Mouse (Mus musculus): ENCODE results near the gene Rpa2.
"Not testable (repeated sequence)": the region's sequence is repeated elsewhere in the genome, so short reads cannot be mapped to it uniquely, and the experiment has no call there.

Rpa2 gene

DNA sequence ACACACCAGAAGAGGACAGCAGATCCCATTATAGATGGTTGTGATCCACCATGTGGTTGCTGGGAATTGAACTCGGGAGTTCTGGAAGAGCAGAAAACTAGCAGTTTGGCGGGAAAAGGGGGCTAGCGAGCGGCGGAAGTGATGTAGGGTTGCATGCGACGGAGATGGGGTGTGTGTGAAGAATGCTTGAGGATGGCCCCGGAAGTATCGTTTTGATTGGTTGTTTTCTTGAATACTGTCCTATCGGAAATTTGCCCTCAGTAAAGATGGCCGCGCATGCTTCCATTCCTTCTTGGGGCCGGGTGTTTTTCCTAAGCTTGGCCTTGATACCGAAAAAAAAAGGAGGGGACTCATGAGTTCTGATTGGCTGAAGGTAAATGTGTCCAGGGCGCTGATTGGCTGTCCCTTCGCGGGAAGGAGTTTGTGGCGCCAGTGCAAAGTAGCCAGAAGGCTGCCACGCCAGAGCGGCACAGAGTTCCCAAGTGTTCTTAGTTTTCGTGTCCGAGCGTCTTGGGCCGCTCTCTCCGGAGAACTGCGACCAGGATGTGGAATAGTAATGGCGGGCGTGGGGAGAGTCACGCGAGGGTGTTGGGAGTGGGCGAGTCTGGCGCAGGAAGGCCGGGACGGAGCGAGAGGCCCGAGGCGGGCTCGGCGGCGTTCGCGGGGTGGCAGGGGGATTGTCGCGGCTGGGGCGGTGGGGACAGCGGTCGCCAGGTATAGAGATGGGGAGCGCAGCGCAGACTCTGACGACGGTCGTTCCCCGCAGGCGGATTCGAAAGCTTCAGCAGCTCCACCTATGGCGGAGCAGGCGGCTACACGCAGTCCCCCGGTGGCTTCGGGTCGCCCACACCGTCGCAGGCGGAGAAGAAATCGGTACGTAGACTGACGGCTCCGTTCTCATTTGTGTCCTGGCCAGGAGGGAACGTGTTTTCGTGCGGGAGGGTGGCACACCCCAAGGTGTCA, at the start of gene Rpa2:
Gene Rpa2, plus strand, starts transcription at position 419 of the 963 bp plus-strand sequence.
- in situ Hi-C loops (cut with MseI, MboI), result no loop called here

DNA sequence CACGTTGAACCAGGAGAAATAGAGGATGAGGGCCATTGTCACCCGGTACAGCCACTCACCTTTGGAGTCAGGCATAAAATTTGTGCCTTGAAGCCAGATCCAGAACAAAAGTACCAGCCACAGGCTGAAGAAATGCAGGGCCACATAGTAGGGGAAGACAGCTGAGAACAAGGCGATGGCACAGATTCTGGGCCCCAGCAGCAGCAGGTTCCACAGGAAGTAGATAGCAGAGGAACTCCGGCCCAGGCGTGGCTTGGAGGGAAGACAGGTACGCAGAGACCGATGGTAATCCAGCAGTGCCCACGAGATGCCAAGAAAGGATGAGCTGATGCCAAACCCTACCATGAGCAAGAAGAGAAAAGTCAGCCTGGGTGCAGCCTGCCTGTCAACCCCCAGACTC, 39.9 kb upstream of the Rpa2 start:
- in situ Hi-C loops (cut with MseI, MboI), result no loop called here

- in situ Hi-C loops (cut with MseI, MboI), result no loop called here
Measured at GRCm38 (mm10) chr4:132731616-132732015, 36.5 kb upstream of the Rpa2 start.

DNA sequence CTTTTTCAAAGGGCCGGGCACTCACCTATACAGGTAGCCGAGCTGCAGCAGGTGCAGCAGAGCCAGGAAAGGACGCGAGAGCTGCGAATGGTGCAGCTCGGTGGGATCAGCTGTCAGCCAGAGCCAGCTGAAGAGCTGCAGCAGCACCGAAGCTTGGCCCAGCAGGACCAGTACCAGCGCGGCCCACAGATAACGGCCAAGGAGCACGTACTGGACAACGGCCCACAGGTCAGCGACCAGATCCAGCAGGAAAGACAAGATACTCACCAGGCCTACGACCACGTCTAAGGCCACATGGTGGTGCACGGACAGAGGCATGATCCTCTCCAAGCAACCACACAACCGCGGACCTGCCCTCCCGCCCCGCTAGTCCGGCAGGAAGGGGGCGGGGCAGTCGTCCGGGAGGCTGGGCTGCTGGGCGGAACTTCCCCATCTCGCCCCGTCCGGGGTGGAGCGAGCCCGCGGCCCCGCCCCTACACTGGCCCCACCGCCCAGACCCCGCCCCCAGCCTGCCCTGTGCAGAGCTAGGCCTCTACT, 35.9 kb upstream of the Rpa2 start, which contains the start of gene Xkr8:
Gene Xkr8, minus strand, starts transcription at position 399 of the 537 bp plus-strand sequence.
- in situ Hi-C loops (cut with MseI, MboI), result no loop called here

DNA sequence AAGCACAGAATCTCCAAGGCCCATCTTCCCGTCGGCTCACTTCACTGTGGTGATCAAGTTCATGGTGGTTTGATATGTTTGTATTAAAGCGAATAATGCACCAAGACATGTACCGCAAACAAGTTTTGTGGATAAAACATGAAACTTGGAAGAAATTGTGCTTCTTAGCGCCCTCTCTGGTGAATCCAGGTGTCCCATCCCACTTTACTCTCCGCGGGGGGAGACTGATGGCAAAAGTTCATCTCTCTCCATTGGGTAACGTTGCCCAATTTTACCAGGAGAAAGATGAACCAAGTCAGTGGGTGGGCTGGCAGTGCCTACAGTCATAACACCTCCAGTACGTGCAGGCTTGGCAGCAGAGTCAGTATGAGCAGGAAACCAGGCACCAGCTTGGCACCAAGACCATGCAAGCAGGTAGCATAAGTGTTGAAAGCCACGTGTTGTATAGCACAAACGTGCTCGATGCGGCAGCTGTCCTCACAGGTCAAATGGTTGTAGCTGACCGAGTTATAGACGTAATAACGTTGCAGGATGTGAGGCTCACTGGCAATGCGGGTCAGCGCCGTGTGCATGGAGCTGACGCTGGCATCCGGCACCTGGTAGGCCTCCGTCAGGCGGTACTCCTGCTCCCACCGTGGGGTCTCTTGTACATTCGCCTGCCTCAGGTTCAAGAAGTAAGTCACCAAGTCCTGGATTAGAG, 34.9 kb upstream of the Rpa2 start:
- in situ Hi-C loops (cut with MseI, MboI), result no loop called here

- in situ Hi-C loops (cut with MseI, MboI), result no loop called here
Measured at GRCm38 (mm10) chr4:132734766-132735165, 33.4 kb upstream of the Rpa2 start.

DNA sequence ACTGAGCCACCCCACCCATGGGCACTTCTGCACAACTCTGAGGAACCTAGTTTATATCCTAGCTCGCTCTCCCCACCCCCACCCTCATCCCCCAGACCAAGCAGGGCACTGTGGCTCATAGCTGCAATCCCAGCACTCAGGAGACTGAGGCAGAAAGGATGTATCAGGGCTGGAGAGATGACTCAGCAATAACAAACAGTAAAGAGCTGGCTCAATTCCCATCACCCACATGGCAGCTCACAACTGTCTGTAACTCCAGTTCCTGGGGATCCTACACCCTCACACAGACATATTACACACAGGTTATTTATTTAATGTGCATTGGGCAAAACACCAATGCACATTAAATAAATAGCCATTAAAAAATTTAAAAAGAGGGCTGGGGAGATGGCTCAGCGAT, 32.7 kb upstream of the Rpa2 start:
- in situ Hi-C loops (cut with MseI, MboI), result no loop called here

GRCm38 (mm10) chr4:132735894-132736293, 32.2 kb upstream of the Rpa2 start:
- in situ Hi-C loops (cut with MseI, MboI), result no loop called here

GRCm38 (mm10) chr4:132737154-132737553, 31.0 kb upstream of the Rpa2 start:
- in situ Hi-C loops (cut with MseI, MboI), result not testable (repeated sequence)

GRCm38 (mm10) chr4:132741491-132741890, 26.6 kb upstream of the Rpa2 start:
- in situ Hi-C loops (cut with MseI, MboI), result no loop called here

DNA sequence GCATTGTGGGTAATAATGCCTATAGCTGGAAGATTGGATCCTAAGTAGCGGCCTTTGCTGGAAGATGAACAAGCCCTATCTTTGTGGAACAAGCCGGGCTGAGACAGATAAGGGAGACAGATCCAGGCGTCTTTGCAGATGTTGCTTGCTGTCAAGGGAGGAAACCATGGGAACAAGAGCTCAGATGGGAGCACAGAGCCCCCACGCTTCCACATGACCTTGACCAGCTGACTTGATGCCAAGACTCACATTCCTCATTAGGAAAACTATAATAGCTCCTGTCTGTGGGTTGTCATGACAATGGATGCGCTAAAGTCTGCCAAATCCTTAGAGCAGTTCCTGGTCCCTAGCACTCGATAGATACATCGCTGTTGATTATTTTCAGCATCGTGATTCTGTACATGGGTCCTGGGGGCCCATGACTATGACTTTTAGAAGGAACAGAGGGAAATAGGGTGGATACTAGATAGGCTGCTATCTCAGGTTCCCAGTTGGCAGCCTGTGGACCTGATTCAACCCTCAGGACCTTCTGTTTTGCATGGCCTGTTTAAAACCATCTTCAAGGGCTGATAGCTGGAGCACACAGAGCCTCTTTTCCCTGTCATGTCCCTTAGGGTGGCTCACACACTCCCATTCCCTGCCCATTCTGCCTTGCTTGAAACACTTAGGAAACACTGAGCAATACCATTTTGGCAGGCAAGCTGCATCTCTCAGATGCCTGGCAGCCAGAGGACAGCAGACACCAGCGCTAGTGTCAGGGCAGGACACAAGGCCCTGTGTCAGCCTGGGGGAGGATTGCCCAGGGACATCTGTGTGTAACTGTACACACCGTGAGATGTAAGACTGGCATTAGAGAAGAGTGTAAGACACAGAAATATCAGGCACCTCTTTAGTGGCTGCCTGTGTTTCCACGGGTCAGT, 23.9 kb upstream of the Rpa2 start:
- in situ Hi-C loops (cut with MseI, MboI), result no loop called here

GRCm38 (mm10) chr4:132746911-132747517, 21.1 kb upstream of the Rpa2 start:
- in situ Hi-C loops (cut with MseI, MboI), result no loop called here

- in situ Hi-C loops (cut with MseI, MboI), result no loop called here
Measured at GRCm38 (mm10) chr4:132747664-132748259, 20.4 kb upstream of the Rpa2 start.

DNA sequence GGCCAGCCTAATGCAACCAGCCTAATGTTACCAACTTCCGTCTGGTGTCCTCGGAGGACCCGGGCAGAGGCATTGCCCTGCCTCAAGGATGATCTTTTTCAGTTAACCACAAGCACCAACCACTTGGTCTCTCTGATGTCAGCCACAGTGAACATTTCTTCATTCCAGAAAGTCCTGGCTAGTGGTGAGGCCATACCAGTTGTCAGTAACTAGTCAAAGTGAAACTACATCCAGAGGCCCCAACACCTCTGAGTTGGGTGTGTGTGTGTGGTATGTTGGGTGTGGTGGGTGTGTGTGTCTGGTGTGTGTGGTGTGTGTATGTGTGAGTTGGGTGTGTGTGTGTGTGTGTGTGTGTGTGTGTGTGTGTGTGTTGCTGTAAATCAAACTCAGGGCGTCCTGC, 19.4 kb upstream of the Rpa2 start:
- in situ Hi-C loops (cut with MseI, MboI), result no loop called here

GRCm38 (mm10) chr4:132749258-132749982, 18.7 kb upstream of the Rpa2 start:
- in situ Hi-C loops (cut with MseI, MboI), result no loop called here

- in situ Hi-C loops (cut with MseI, MboI), result no loop called here
Measured at GRCm38 (mm10) chr4:132752992-132753391, 15.1 kb upstream of the Rpa2 start.

DNA sequence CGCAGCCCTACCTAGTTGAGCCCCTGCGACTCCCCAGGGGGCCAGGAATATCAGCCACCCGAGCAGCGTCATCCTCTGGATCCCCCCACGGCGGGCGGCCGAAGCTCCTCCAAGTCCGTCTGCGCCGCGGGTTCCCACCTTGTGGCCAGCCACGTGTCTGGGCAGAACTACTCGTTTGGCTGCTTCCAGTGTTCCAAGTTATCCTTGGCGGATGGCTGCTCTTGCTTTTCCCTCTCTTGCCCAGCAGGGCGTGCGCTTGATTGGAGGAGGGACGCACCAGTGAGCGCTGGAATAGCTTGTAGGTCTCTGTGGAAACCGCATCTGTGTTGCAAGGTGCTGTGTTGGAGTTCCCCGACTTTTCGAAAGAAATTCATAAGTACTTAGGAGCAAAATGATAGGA, 11.2 kb upstream of the Rpa2 start, which contains the start of gene Smpdl3b:
Gene Smpdl3b, minus strand, starts transcription at position 279 of the 400 bp plus-strand sequence.
- in situ Hi-C loops (cut with MseI, MboI), result no loop called here

DNA sequence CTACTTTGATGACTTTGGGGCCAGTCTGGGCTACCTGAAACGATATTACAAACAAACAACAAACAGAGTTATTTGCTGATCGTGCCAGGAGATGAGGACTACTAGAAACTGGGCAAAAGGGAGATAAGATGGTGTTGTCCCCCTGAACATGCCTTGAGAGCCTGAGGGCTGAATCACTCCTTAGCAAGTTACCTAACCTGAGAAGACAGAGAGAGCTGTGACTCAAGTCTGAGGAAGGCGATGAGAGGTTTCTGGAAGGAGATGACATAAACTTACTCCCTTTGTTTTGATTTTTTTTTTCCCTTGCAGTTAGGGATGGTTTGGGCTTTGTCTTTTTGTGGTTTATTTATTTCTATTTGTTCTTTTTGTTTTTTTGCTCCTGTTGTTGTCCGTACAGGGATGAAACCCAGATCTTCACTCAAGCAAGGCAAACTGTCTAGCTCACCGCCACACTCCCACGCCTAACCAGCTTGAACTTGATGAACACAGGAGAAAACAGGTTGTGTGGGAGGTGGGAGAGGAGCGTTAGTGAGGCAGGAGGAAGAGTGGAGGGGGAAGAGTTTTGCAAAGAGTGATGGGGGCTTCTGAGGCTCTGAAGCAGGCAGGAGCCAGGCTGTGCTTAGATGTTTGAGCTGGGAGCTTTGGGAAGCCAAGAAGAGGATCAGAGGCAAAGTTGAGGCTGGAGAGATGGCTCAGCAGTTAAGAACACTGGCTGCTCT, 10.3 kb upstream of the Rpa2 start:
- in situ Hi-C loops (cut with MseI, MboI), result no loop called here

GRCm38 (mm10) chr4:132760296-132760695, 7.8 kb upstream of the Rpa2 start:
- in situ Hi-C loops (cut with MseI, MboI), result no loop called here
